Mouse (Mus musculus): ENCODE measurements around the gene Tanc1.

DNA sequence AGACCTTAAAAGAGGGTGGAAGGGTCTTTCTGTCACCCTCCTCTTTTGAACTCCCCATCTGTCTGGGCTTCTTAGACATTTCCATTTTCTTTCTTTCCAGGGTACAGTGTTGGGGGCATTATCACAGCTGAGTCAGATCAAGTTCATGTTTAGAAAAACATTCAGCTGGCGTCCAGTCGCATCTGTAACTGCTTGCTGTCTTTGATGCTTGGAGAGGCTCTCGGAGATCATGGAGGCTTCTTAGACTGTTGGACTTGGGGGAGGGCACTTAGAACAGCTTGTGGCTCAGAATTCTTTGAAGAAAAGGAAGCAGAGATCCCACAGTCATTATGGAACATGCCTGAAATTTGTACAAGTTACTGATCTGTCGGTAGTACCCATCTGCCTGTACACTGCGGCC is 121.6 kb downstream of the Tanc1 start:
- no peak for TF ChIP-seq CTCF (IDR thresholded peaks at IDR 0.05; ENCODE audit: borderline replicate concordance, extremely low read depth, insufficient read depth, insufficient read length)
- no peak for TF ChIP-seq POLR2A (IDR thresholded peaks at IDR 0.05; ENCODE audit: borderline replicate concordance, extremely low read depth, insufficient read depth, insufficient read length, poor library complexity, severe bottlenecking)

All from brain, embryonic 14.5 days (tissue).